Mouse (Mus musculus): ENCODE results near the gene Ocel1.
A peak's percentile ranks its signal among the peaks of the same experiment; 100 is the strongest.

GRCm38 (mm10) chr8:71383860-71384259, 12.8 kb downstream of the Ocel1 start:
- TF ChIP-seq CTCF (IDR thresholded peaks at IDR 0.05; ENCODE audit: low read depth, low read length) = no peak
- TF ChIP-seq EP300 (IDR thresholded peaks at IDR 0.05; ENCODE audit: insufficient read depth, low read depth, low read length) = peak; percentile 84

Measured in ES-Bruce4 (cell line).